Mouse (Mus musculus) ES-E14 (cell line): Measurements from ENCODE around the gene Eepd1. TPM values are rescaled to one million over a fixed set of nuclear protein-coding genes. Genes with fewer than 3 reads are reported as not detected.

ENCODE experiments used
- DNase-seq: peaks from one replicate; pipeline ENCODE4 v3.0.0-alpha.2; 2013; ENCODE audit warnings: low read depth, low spot score
- H3K27ac ChIP-seq: 2 replicates; pipeline ENCODE4 v1.5.1; 2012; ENCODE audit warnings: low read depth, mild to moderate bottlenecking, low read length, moderate library complexity, mixed read lengths; ENCODE audit not compliant: poor library complexity, insufficient read depth, severe bottlenecking
- H3K36me3 ChIP-seq: 2 replicates; pipeline ENCODE4 v1.6.1; 2012; ENCODE audit warnings: mild to moderate bottlenecking, low read length, moderate library complexity, mixed read lengths; ENCODE audit not compliant: control insufficient read depth, poor library complexity, insufficient read depth, severe bottlenecking
- H3K4me1 ChIP-seq, 2 experiments: fragments of 150-350 bp in 1 of 2; sonication (generic) in 1 of 2; 2 replicates each; pipeline ENCODE4 v1.6.1; 2012; ENCODE audit warnings: low read length in 2 of 2, mild to moderate bottlenecking in 1 of 2, mixed read lengths in 1 of 2; ENCODE audit not compliant: control insufficient read depth in 2 of 2, insufficient read depth in 2 of 2, poor library complexity in 1 of 2
- H3K4me3 ChIP-seq, 2 experiments: fragments of 150-350 bp in 1 of 2; sonication (generic) in 1 of 2; 2 replicates each; pipeline ENCODE4 v1.5.1; 2012; ENCODE audit warnings: low read length in 2 of 2, low read depth in 1 of 2, mild to moderate bottlenecking in 1 of 2, mixed read lengths in 1 of 2; ENCODE audit not compliant: insufficient read depth in 1 of 2, poor library complexity in 1 of 2, severe bottlenecking in 1 of 2
- H3K9ac ChIP-seq: 2 replicates; pipeline ENCODE4 v1.6.1; 2012; ENCODE audit warnings: low read depth, mild to moderate bottlenecking, low read length, mixed read lengths; ENCODE audit not compliant: poor library complexity, insufficient read depth, severe bottlenecking
- H3K9me3 ChIP-seq: fragments of 150-350 bp; sonication (generic); 2 replicates; pipeline ENCODE4 v1.6.1; 2012; ENCODE audit warnings: low read depth, mild to moderate bottlenecking, low read length; ENCODE audit not compliant: control insufficient read depth, insufficient read depth
- CHD2 ChIP-seq: IDR thresholded peaks from 2 replicates; pipeline ENCODE4 v1.6.1; 2014; ENCODE audit warnings: mild to moderate bottlenecking, low read depth, low read length, inconsistent platforms
- HCFC1 ChIP-seq: IDR thresholded peaks from 2 replicates; pipeline ENCODE4 v1.6.1; 2012; ENCODE audit warnings: low read length, inconsistent platforms, borderline replicate concordance; ENCODE audit not compliant: insufficient read depth
- MAFK ChIP-seq: IDR thresholded peaks from 2 replicates; pipeline ENCODE4 v1.6.1; 2014; ENCODE audit warnings: mild to moderate bottlenecking, low read depth, low read length, inconsistent platforms; ENCODE audit not compliant: insufficient read depth
- ZC3H11A ChIP-seq: IDR thresholded peaks from 2 replicates; pipeline ENCODE4 v1.6.1; 2012; ENCODE audit warnings: low read depth, mild to moderate bottlenecking, inconsistent platforms, low read length, borderline replicate concordance
- ZNF384 ChIP-seq: IDR thresholded peaks from 2 replicates; pipeline ENCODE4 v1.6.1; 2012; ENCODE audit warnings: low read depth, low read length, inconsistent platforms
- in situ Hi-C, 2 experiments: fragments of 600-800 bp; cut with MboI; formaldehyde crosslinking; loops; one replicate each; pipeline ENCODE4 v1.15.1; 2025; ENCODE audit warnings: low sequenced_read_pairs in 2 of 2, inconsistent platforms in 1 of 2; ENCODE audit not compliant: unreplicated experiment in 2 of 2
- total RNA-seq: library from RNA; depleted of rRNA; stranded (reverse); fragments of 300-350 nt; gene quantifications from 2 replicates; pipeline ENCODE4 v1.2.3, GENCODE M21; 2012

The Eepd1 gene
- total RNA-seq, 1 experiment = 3.5 TPM

- Histone ChIP-seq H3K36me3 (no peaks in the 10 kb centered on the region), H3K9ac (no peak overlapping the region), H3K4me3 (no peak overlapping the region), H3K4me1 (no peaks in the 10 kb centered on the region), H3K9me3 (no peaks in the 10 kb centered on the region), H3K27ac (no peak overlapping the region)
- TF ChIP-seq MAFK (no peak), HCFC1 (no peak), ZC3H11A (no peak), ZNF384 (no peak), CHD2 (no peak)
- no peak for DNase-seq
- in situ Hi-C loops = no loop called here
Observed at GRCm38 (mm10) chr9:25531627-25532026, 50.3 kb downstream of the Eepd1 start.

- no peak for TF ChIP-seq MAFK
- no peak for TF ChIP-seq ZNF384
- TF ChIP-seq ZC3H11A = no peak
- no peak for TF ChIP-seq HCFC1
- no peak for TF ChIP-seq CHD2
- H3K4me3 ChIP-seq = no peak overlapping the region
- no peaks in the 10 kb centered on the region for H3K9me3 ChIP-seq
- in situ Hi-C loops = no loop called here
- H3K4me1 ChIP-seq = no peaks in the 10 kb centered on the region
- H3K36me3 ChIP-seq = no peaks in the 10 kb centered on the region
- no peak overlapping the region for H3K9ac ChIP-seq
- DNase-seq = no peak
- no peak overlapping the region for H3K27ac ChIP-seq
Observed at GRCm38 (mm10) chr9:25532105-25532504, 50.8 kb downstream of the Eepd1 start.

GRCm38 (mm10) chr9:25535487-25535886 lies 54.1 kb downstream of the Eepd1 start:
- Histone ChIP-seq H3K4me1 (no peaks in the 10 kb centered on the region), H3K9ac (no peak overlapping the region), H3K9me3 (no peaks in the 10 kb centered on the region), H3K27ac (no peak overlapping the region), H3K4me3 (no peak overlapping the region), H3K36me3 (no peaks in the 10 kb centered on the region)
- in situ Hi-C loops = no loop called here
- no peak for DNase-seq
- TF ChIP-seq ZC3H11A (no peak), MAFK (no peak), ZNF384 (no peak), HCFC1 (no peak), CHD2 (no peak)

GRCm38 (mm10) chr9:25539461-25539860 lies 58.1 kb downstream of the Eepd1 start:
- H3K9me3 ChIP-seq = no peaks in the 10 kb centered on the region
- in situ Hi-C loops = no loop called here
- TF ChIP-seq CHD2 (no peak), MAFK (no peak), HCFC1 (no peak), ZNF384 (no peak), ZC3H11A (no peak)
- no peak overlapping the region for H3K4me3 ChIP-seq
- no peaks in the 10 kb centered on the region for H3K36me3 ChIP-seq
- no peak for DNase-seq
- no peak overlapping the region for H3K27ac ChIP-seq
- no peaks in the 10 kb centered on the region for H3K4me1 ChIP-seq
- H3K9ac ChIP-seq = no peak overlapping the region

- in situ Hi-C loops = no loop called here
- Histone ChIP-seq H3K4me3 (no peak overlapping the region), H3K4me1 (no peaks in the 10 kb centered on the region), H3K9ac (no peak overlapping the region), H3K36me3 (no peaks in the 10 kb centered on the region), H3K27ac (no peak overlapping the region), H3K9me3 (no peaks in the 10 kb centered on the region)
- TF ChIP-seq ZC3H11A (no peak), ZNF384 (no peak), MAFK (no peak), CHD2 (no peak), HCFC1 (no peak)
- DNase-seq = no peak
Observed at GRCm38 (mm10) chr9:25541355-25541754, 60.0 kb downstream of the Eepd1 start.
